Mouse (Mus musculus): ENCODE data around the gene Ccdc126. TPM values are rescaled to one million over a fixed set of nuclear protein-coding genes. Genes with fewer than 3 reads are reported as not detected.

Gene Ccdc126
- polyA plus RNA-seq, 1 experiment from 2014 or later: 6.9 TPM

DNA sequence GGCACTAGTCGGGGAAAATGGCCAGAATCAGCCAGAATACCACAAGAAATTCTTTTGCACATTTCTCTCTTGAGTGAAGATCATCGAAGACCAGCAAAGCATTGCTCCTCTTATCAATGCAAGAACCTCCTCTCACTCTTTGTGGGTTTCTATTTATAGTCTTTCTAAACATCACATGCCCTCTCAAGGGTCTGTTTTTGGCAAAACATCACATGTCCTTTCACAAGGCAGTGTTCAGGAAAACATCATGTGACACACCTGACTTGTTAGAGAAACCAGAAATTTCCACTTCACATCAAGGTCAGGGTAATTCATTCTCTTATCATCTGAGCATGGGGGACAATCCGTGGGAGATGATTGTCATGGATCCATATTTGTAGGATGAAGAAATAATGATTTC, 35.5 kb downstream of the Ccdc126 start:
- WGBS: 92% methylated on average over 3 of the region's 3 CpGs
- no peaks in the 10 kb centered on the region for H3K27me3 ChIP-seq
- no peak for ATAC-seq

DNA sequence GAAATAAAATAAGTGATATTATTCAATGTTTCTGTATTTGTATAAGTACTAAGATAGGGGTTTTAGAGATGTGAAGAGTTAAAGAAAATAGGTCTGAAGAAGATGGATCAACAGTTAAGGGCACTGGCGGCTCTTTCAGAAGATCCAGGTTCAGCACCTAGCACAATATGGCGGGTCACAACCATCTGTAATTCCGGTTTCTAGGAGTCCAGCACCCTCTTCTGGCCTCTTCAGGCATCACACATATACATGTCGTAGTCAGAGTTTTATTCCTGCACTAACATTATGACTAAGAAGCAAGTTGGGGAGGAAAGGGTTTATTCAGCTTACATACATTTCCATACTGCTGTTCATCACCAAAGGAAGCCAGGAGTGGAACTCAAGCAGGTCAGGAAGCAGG, 36.1 kb downstream of the Ccdc126 start:
- H3K27me3 ChIP-seq: no peaks in the 10 kb centered on the region
- no peak for ATAC-seq
- 67% methylated on average over 4 of the region's 4 CpGs for WGBS
- H3K4me1 ChIP-seq: no peaks in the 10 kb centered on the region
- no peak overlapping the region for H3K9ac ChIP-seq
- H3K27ac ChIP-seq: no peak overlapping the region
- H3K4me2 ChIP-seq: no peak overlapping the region
- no peaks in the 10 kb centered on the region for H3K36me3 ChIP-seq (ENCODE audit: poor library complexity, severe bottlenecking)
- no peak overlapping the region for H3K4me3 ChIP-seq
- H3K9me3 ChIP-seq (replicated peaks): no peaks in the 10 kb centered on the region

More for the DNA sequence above, 35.5 kb downstream of the Ccdc126 start:
- Histone ChIP-seq H3K4me3 (no peak overlapping the region), H3K4me1 (no peaks in the 10 kb centered on the region), H3K9me3 (replicated peaks) (no peaks in the 10 kb centered on the region), H3K27ac (no peak overlapping the region), H3K9ac (no peak overlapping the region), H3K36me3 (ENCODE audit: poor library complexity, severe bottlenecking) (no peaks in the 10 kb centered on the region), H3K4me2 (no peak overlapping the region)

DNA sequence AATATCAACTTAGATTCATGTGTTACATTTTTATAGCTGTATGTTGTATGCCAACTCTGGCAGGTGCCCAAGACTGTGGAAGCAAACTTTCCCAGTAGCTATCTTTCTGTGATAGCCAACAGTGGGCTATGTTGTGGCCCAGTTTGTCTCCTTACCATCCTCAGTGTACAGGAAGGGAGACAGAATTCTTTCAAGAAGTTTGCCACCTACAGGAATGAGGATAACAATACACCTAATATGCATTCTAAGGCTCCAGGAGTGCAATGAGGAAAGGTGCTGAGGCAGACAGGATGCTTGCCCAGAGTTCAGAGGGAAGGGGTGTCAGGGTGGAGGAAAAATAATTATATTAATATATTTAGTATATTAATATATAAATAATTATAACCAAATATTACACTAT, 41.3 kb downstream of the Ccdc126 start:
- Histone ChIP-seq H3K27ac (no peak overlapping the region), H3K27me3 (no peaks in the 10 kb centered on the region), H3K9me3 (replicated peaks) (no peaks in the 10 kb centered on the region), H3K4me1 (no peaks in the 10 kb centered on the region), H3K4me2 (no peak overlapping the region), H3K36me3 (ENCODE audit: poor library complexity, severe bottlenecking) (no peaks in the 10 kb centered on the region), H3K9ac (no peak overlapping the region), H3K4me3 (no peak overlapping the region)
- no peak for ATAC-seq

DNA sequence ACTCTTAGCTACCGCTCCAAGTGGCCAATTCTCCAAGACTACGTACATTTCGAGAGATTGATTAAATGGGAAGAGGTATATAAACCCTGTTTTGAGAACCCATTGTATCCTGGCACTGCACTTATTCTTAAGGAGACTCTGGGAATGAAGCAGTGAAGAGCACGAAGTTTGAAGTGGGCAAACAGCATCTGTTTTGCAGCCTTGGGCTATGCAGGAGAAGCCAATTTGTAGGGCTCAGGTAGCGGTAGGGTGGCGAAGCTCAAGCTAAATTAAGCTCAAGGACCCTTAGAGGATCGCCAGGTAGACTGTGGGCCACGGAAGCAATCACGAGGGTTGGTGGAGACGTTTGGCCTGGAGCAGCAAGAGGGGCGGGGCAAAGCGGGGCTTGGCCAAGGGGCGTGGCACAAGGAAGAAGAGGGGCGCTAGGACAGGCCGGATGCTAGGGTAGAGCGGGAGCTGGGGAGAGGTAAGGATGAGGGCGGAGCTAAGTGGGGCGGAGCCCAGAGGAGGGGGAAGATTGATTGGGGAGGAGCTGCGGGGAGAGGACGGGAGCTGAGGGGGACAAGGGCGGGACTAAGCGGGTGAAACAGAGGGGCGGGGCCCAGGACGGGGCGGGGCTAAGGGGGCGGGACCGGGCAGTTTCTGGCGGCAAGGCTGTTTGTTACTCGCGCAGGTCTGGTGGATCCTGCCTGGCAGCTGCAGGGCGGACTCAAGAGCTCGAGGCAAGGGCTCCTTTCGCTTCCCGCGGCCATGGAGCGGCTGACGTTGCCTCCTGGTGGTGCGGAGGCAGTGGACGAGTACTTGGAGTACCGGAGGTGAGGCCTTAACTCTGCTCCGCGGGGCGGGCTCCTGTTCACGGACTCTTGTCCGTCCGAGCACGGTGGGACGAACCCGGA, 48.3 kb downstream of the Ccdc126 start, which contains the start of gene Fam221a:
Fam221a (plus strand) TSS at position 581 of the 896 bp plus-strand sequence.
- peak; percentile 97 for ATAC-seq
- 4% methylated on average over 47 of the region's 49 CpGs for WGBS
- no peaks in the 10 kb centered on the region for H3K27me3 ChIP-seq
- H3K4me3 ChIP-seq: peak within 1 kb of the TSS; percentile 55
- H3K27ac ChIP-seq: no peak within 1 kb of the TSS; the same call in 1 of the 2 replicates
- H3K36me3 ChIP-seq (ENCODE audit: poor library complexity, severe bottlenecking): no peaks in the 10 kb centered on the region
- H3K4me1 ChIP-seq: peaks cover 14% of the 10 kb centered on the region
- H3K9me3 ChIP-seq (replicated peaks): no peaks in the 10 kb centered on the region
- H3K4me2 ChIP-seq: peak within 1 kb of the TSS; percentile 88
- peak within 1 kb of the TSS; percentile 68 for H3K9ac ChIP-seq

DNA sequence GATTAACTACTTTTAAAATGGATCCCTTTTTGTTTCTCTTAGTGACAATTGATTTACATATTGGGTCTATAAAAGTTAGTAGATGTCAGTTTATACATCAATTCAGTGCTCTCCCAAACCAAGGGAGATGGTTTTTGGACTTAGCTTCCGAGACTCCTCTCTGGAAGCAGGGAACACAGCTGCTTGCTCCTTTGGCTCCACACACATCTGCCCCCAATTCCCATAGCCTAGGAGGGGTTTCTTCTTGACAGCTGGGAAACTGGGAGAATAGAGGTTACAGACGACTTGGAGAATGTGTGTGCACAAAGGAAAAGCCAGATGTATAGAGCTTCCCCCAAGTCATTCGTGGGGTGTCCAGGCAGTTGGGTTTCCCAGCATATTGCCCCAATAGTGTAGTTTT, 49.1 kb downstream of the Ccdc126 start:
- H3K27ac ChIP-seq: no peak overlapping the region
- 43% methylated on average over 3 of the region's 3 CpGs for WGBS

DNA sequence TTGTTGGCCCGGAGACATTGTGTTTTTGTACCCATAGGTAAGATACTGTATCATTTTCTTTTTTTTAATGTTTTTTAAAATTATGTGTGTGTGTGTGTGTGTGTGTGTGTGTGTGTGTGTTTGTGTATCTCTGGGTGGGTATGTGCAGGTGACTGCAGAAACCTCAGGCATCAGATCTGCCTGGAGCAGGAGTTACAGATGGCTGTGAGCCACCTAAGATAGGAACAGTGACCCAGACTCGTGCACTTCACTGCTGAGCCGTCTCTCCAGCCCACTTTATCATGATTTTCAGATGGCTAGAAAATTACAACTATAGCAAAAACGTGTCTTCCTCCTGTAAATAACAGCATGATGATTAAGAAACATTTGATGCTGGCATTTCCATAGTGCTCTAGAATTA, 53.6 kb downstream of the Ccdc126 start:
- WGBS: 80% methylated on average over 4 of the region's 4 CpGs
- peaks cover 9% of the 10 kb centered on the region for H3K4me1 ChIP-seq
- no peaks in the 10 kb centered on the region for H3K27me3 ChIP-seq
- H3K4me2 ChIP-seq: no peak overlapping the region
- no peaks in the 10 kb centered on the region for H3K9me3 ChIP-seq (replicated peaks)
- no peak overlapping the region for H3K4me3 ChIP-seq
- H3K9ac ChIP-seq: no peak overlapping the region
- H3K36me3 ChIP-seq (ENCODE audit: poor library complexity, severe bottlenecking): no peaks in the 10 kb centered on the region
- ATAC-seq: no peak
- no peak overlapping the region for H3K27ac ChIP-seq

More for the DNA sequence above, 49.1 kb downstream of the Ccdc126 start:
- Histone ChIP-seq H3K27me3 (no peaks in the 10 kb centered on the region), H3K36me3 (ENCODE audit: poor library complexity, severe bottlenecking) (no peaks in the 10 kb centered on the region), H3K9me3 (replicated peaks) (no peaks in the 10 kb centered on the region), H3K4me3 (peak overlapping the region; percentile 55), H3K4me1 (peaks cover 14% of the 10 kb centered on the region), H3K9ac (peak overlapping the region; percentile 68), H3K4me2 (peak overlapping the region; percentile 88)
- ATAC-seq: no peak

DNA sequence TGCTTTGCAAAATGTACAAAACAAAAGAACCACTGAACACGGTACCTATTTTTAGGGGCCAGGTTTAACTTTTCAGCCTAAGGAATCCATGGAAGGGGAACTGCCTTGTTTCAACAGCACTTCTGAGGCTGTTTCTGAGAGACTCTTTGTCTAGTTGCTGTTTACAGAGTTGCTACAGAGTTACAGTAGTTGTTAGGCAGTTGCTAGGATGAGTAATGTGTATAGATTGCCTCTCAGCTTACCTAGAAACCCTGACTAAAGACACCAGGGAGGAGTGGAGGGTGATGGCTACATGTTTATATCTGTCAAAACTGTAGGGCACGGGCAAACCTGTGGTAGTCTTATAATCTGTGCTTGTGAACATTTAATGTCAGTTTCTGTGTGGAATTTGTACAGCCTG, 54.9 kb downstream of the Ccdc126 start:
- 64% methylated on average over 2 of the region's 2 CpGs for WGBS
- Histone ChIP-seq H3K9me3 (replicated peaks) (no peaks in the 10 kb centered on the region), H3K9ac (no peak overlapping the region), H3K27me3 (no peaks in the 10 kb centered on the region), H3K36me3 (ENCODE audit: poor library complexity, severe bottlenecking) (no peaks in the 10 kb centered on the region), H3K27ac (no peak overlapping the region), H3K4me1 (no peaks in the 10 kb centered on the region), H3K4me3 (no peak overlapping the region), H3K4me2 (no peak overlapping the region)
- no peak for ATAC-seq

DNA sequence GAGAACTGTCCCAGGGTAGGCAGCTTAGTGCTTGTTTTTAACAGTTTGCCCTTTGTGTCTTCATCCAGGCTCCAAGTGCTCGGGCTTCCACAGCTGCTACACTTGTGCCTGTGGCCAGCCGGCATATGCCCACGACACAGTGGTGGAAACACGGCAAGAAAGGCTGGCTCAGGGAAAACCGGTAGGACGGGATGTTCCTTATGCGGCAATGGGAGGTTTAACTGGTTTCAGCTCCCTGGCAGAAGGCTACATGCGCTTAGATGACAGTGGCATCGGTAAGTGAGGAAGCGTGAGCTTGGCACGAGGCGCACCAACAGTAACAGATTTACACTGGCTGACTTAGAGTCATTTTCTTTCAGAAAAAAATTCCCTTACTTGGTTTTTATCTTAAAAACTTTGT, 59.3 kb downstream of the Ccdc126 start:
- 67% methylated on average over 12 of the region's 12 CpGs for WGBS
- Histone ChIP-seq H3K9ac (no peak overlapping the region), H3K9me3 (replicated peaks) (0 out of 2 replicates have a peak, but pooled peaks cover 2% of the 10 kb centered on the region), H3K36me3 (ENCODE audit: poor library complexity, severe bottlenecking) (no peaks in the 10 kb centered on the region), H3K27ac (no peak overlapping the region; the same call in 1 of the 2 replicates), H3K27me3 (no peaks in the 10 kb centered on the region), H3K4me3 (no peak overlapping the region), H3K4me2 (no peak overlapping the region), H3K4me1 (no peaks in the 10 kb centered on the region)
- ATAC-seq: no peak

Other genes starting within 250 kb of the Ccdc126 start
- gene Malsu1, start 245.5 kb upstream of the Ccdc126 start, polyA plus RNA-seq (2015; fragmentation: Nextera tagmentation; extraction: Ambion mirVana): 68.3 and 74.0 TPM in 2 replicates
- gene Igf2bp3, start 104.3 kb upstream of the Ccdc126 start, polyA plus RNA-seq (2015; fragmentation: Nextera tagmentation; extraction: Ambion mirVana): 55.2 and 56.9 TPM in 2 replicates
- 164 and 177 TPM in 2 replicates for gene Tra2a, start 55.2 kb upstream of the Ccdc126 start, polyA plus RNA-seq (2015; fragmentation: Nextera tagmentation; extraction: Ambion mirVana)
- gene Fam221a, start 48.5 kb downstream of the Ccdc126 start, polyA plus RNA-seq (2015; fragmentation: Nextera tagmentation; extraction: Ambion mirVana): 4.2 and 7.0 TPM in 2 replicates
- 0.06 TPM in 1 of 2 replicates, not detected in the other for gene Stk31, start 76.3 kb downstream of the Ccdc126 start, polyA plus RNA-seq (2015; fragmentation: Nextera tagmentation; extraction: Ambion mirVana)